Mouse (Mus musculus) CD4-positive, CD25-positive, alpha-beta regulatory T cell, adult 2 months (primary cell): ENCODE measurements around the gene Plekha5.

Source experiments
- DNase-seq: peaks from one replicate; pipeline ENCODE4 v3.0.0-alpha.2; 2012; ENCODE audit warnings: low read depth, low spot score

Gene Plekha5

GRCm38 (mm10) chr6:140423846-140424200 is at the start of gene Plekha5:
Plekha5 (plus strand) TSS chr6:140424054.
- DNase-seq: peak; percentile 79

GRCm38 (mm10) chr6:140375671-140376070 is 48.2 kb upstream of the Plekha5 start:
- DNase-seq: no peak

GRCm38 (mm10) chr6:140380588-140380987 is 43.3 kb upstream of the Plekha5 start:
- DNase-seq: no peak

- DNase-seq: no peak
Measured at GRCm38 (mm10) chr6:140381162-140381561, 42.7 kb upstream of the Plekha5 start.

- DNase-seq: no peak
Measured at GRCm38 (mm10) chr6:140383580-140384400, 40.1 kb upstream of the Plekha5 start.

GRCm38 (mm10) chr6:140396687-140397086 is 27.2 kb upstream of the Plekha5 start:
- DNase-seq: no peak

- no peak for DNase-seq
Measured at GRCm38 (mm10) chr6:140402766-140403310, 21.0 kb upstream of the Plekha5 start.

GRCm38 (mm10) chr6:140411996-140412395 is 11.9 kb upstream of the Plekha5 start:
- DNase-seq: no peak

- no peak for DNase-seq
Measured at GRCm38 (mm10) chr6:140423041-140423845, 611 bp upstream of the Plekha5 start.

GRCm38 (mm10) chr6:140424201-140424990 is 542 bp downstream of the Plekha5 start:
- DNase-seq: peak; percentile 39

GRCm38 (mm10) chr6:140424991-140425361 is 1.1 kb downstream of the Plekha5 start:
- DNase-seq: peak; percentile 45

GRCm38 (mm10) chr6:140429236-140429635 is 5.4 kb downstream of the Plekha5 start:
- DNase-seq: no peak

- DNase-seq: no peak
Measured at GRCm38 (mm10) chr6:140432363-140432762, 8.5 kb downstream of the Plekha5 start.

GRCm38 (mm10) chr6:140443374-140443773 is 19.5 kb downstream of the Plekha5 start:
- DNase-seq: peak; percentile 79

GRCm38 (mm10) chr6:140444147-140444546 is 20.3 kb downstream of the Plekha5 start:
- no peak for DNase-seq

- no peak for DNase-seq
Measured at GRCm38 (mm10) chr6:140444855-140445465, 21.1 kb downstream of the Plekha5 start.

- DNase-seq: no peak
Measured at GRCm38 (mm10) chr6:140448010-140448739, 24.3 kb downstream of the Plekha5 start.

- DNase-seq: no peak
Measured at GRCm38 (mm10) chr6:140450693-140451092, 26.8 kb downstream of the Plekha5 start.

GRCm38 (mm10) chr6:140452736-140453135 is 28.9 kb downstream of the Plekha5 start:
- no peak for DNase-seq

GRCm38 (mm10) chr6:140453454-140453853 is 29.6 kb downstream of the Plekha5 start:
- DNase-seq: no peak

GRCm38 (mm10) chr6:140454388-140454787 is 30.5 kb downstream of the Plekha5 start:
- DNase-seq: no peak
